Mouse (Mus musculus): ENCODE results near the gene Cdcp2. TPM values are rescaled to one million over a fixed set of nuclear protein-coding genes. Genes with fewer than 3 reads are reported as not detected.

Gene Cdcp2
- polyA plus RNA-seq, 1 experiment from 2014 or later = 0.08 TPM

- Histone ChIP-seq H3K4me2 (ENCODE audit: low read length) (no peak overlapping the region), H3K9ac (ENCODE audit: low read depth, low read length) (no peak overlapping the region), H3K27ac (ENCODE audit: low read depth, low read length) (no peak overlapping the region), H3K4me3 (ENCODE audit: low read length) (no peak overlapping the region), H3K27me3 (replicated peaks; ENCODE audit: control insufficient read depth, insufficient read depth, low read length) (no peaks in the 10 kb centered on the region), H3K9me3 (ENCODE audit: control insufficient read depth, low read length) (no peaks in the 10 kb centered on the region), H3K36me3 (ENCODE audit: control insufficient read depth, insufficient read depth, low read length) (peaks cover 31% of the 10 kb centered on the region), H3K4me1 (ENCODE audit: control insufficient read depth, insufficient read depth, low read depth, low read length) (peaks cover 15% of the 10 kb centered on the region)
- WGBS = 90% methylated on average over 3 of the region's 3 CpGs
- ATAC-seq = no peak
Measured at GRCm38 (mm10) chr4:107063214-107063613, 33.5 kb upstream of the Cdcp2 start.

GRCm38 (mm10) chr4:107064394-107065098 is 32.1 kb upstream of the Cdcp2 start:
- Histone ChIP-seq H3K9me3 (ENCODE audit: control insufficient read depth, low read length) (no peaks in the 10 kb centered on the region), H3K4me3 (ENCODE audit: low read length) (no peak overlapping the region), H3K27me3 (replicated peaks; ENCODE audit: control insufficient read depth, insufficient read depth, low read length) (no peaks in the 10 kb centered on the region), H3K4me2 (ENCODE audit: low read length) (no peak overlapping the region), H3K4me1 (ENCODE audit: control insufficient read depth, insufficient read depth, low read depth, low read length) (peaks cover 15% of the 10 kb centered on the region), H3K36me3 (ENCODE audit: control insufficient read depth, insufficient read depth, low read length) (peaks cover 25% of the 10 kb centered on the region), H3K27ac (ENCODE audit: low read depth, low read length) (no peak overlapping the region), H3K9ac (ENCODE audit: low read depth, low read length) (no peak overlapping the region)
- ATAC-seq = no peak
- WGBS = 91% methylated on average over 5 of the region's 5 CpGs

GRCm38 (mm10) chr4:107066252-107067124 is 30.2 kb upstream of the Cdcp2 start, which contains the start of the genes Mrpl37 and Cyb5rl:
Mrpl37 (minus strand) TSS chr4:107066868.
Cyb5rl (plus strand) TSS chr4:107066988.
- Histone ChIP-seq H3K9ac (ENCODE audit: low read depth, low read length) (peak within 1 kb of the TSS; percentile 91), H3K27me3 (replicated peaks; ENCODE audit: control insufficient read depth, insufficient read depth, low read length) (no peaks in the 10 kb centered on the region), H3K9me3 (ENCODE audit: control insufficient read depth, low read length) (no peaks in the 10 kb centered on the region), H3K4me1 (ENCODE audit: control insufficient read depth, insufficient read depth, low read depth, low read length) (peaks cover 15% of the 10 kb centered on the region), H3K27ac (ENCODE audit: low read depth, low read length) (peak within 1 kb of the TSS; percentile 69; the same call in 1 of the 2 replicates), H3K36me3 (ENCODE audit: control insufficient read depth, insufficient read depth, low read length) (peaks cover 16% of the 10 kb centered on the region), H3K4me3 (ENCODE audit: low read length) (peak within 1 kb of the TSS; percentile 88), H3K4me2 (ENCODE audit: low read length) (peak within 1 kb of the TSS; percentile 98)
- peak; percentile 100 for ATAC-seq
- WGBS = under 1% methylated on average over 60 of the region's 60 CpGs

- peaks cover 15% of the 10 kb centered on the region for H3K4me1 ChIP-seq (ENCODE audit: control insufficient read depth, insufficient read depth, low read depth, low read length)
- peak; percentile 76 for ATAC-seq
- H3K9ac ChIP-seq (ENCODE audit: low read depth, low read length) = peak overlapping the region; percentile 60
- H3K36me3 ChIP-seq (ENCODE audit: control insufficient read depth, insufficient read depth, low read length) = peaks cover 8% of the 10 kb centered on the region
- H3K9me3 ChIP-seq (ENCODE audit: control insufficient read depth, low read length) = no peaks in the 10 kb centered on the region
- H3K4me2 ChIP-seq (ENCODE audit: low read length) = peak overlapping the region; percentile 98
- H3K27me3 ChIP-seq (replicated peaks; ENCODE audit: control insufficient read depth, insufficient read depth, low read length) = no peaks in the 10 kb centered on the region
- peak overlapping the region; percentile 40; the same call in 1 of the 2 replicates for H3K27ac ChIP-seq (ENCODE audit: low read depth, low read length)
- H3K4me3 ChIP-seq (ENCODE audit: low read length) = peak overlapping the region; percentile 88
- WGBS = 2% methylated on average over 33 of the region's 33 CpGs
Measured at GRCm38 (mm10) chr4:107067151-107067840, 29.4 kb upstream of the Cdcp2 start.

- no peaks in the 10 kb centered on the region for H3K36me3 ChIP-seq (ENCODE audit: control insufficient read depth, insufficient read depth, low read length)
- no peaks in the 10 kb centered on the region for H3K9me3 ChIP-seq (ENCODE audit: control insufficient read depth, low read length)
- H3K9ac ChIP-seq (ENCODE audit: low read depth, low read length) = no peak overlapping the region
Measured at GRCm38 (mm10) chr4:107072343-107072742, 24.3 kb upstream of the Cdcp2 start.

GRCm38 (mm10) chr4:107075456-107075855 is 21.2 kb upstream of the Cdcp2 start:
- Histone ChIP-seq H3K9ac (ENCODE audit: low read depth, low read length) (no peak overlapping the region; the same call in 1 of the 2 replicates), H3K4me2 (ENCODE audit: low read length) (no peak overlapping the region), H3K27ac (ENCODE audit: low read depth, low read length) (no peak overlapping the region), H3K27me3 (replicated peaks; ENCODE audit: control insufficient read depth, insufficient read depth, low read length) (no peaks in the 10 kb centered on the region), H3K36me3 (ENCODE audit: control insufficient read depth, insufficient read depth, low read length) (no peaks in the 10 kb centered on the region), H3K4me3 (ENCODE audit: low read length) (no peak overlapping the region), H3K4me1 (ENCODE audit: control insufficient read depth, insufficient read depth, low read depth, low read length) (no peaks in the 10 kb centered on the region), H3K9me3 (ENCODE audit: control insufficient read depth, low read length) (no peaks in the 10 kb centered on the region)
- WGBS = 75% methylated on average over 5 of the region's 5 CpGs
- ATAC-seq = no peak

More at GRCm38 (mm10) chr4:107072343-107072742, 24.3 kb upstream of the Cdcp2 start:
- Histone ChIP-seq H3K27ac (ENCODE audit: low read depth, low read length) (no peak overlapping the region), H3K4me2 (ENCODE audit: low read length) (no peak overlapping the region), H3K4me3 (ENCODE audit: low read length) (no peak overlapping the region), H3K27me3 (replicated peaks; ENCODE audit: control insufficient read depth, insufficient read depth, low read length) (no peaks in the 10 kb centered on the region), H3K4me1 (ENCODE audit: control insufficient read depth, insufficient read depth, low read depth, low read length) (peaks cover 4% of the 10 kb centered on the region)
- WGBS = 79% methylated on average over 9 of the region's 9 CpGs
- ATAC-seq = no peak

GRCm38 (mm10) chr4:107078894-107079293 is 17.8 kb upstream of the Cdcp2 start:
- WGBS = 90% methylated on average over 4 of the region's 4 CpGs
- peak; percentile 38; the same call in 1 of the 2 replicates for ATAC-seq

GRCm38 (mm10) chr4:107079716-107080115 is 17.0 kb upstream of the Cdcp2 start:
- ATAC-seq = no peak

More at GRCm38 (mm10) chr4:107078894-107079293, 17.8 kb upstream of the Cdcp2 start:
- no peak overlapping the region for H3K4me2 ChIP-seq (ENCODE audit: low read length)
- H3K4me1 ChIP-seq (ENCODE audit: control insufficient read depth, insufficient read depth, low read depth, low read length) = no peaks in the 10 kb centered on the region
- no peaks in the 10 kb centered on the region for H3K36me3 ChIP-seq (ENCODE audit: control insufficient read depth, insufficient read depth, low read length)
- H3K4me3 ChIP-seq (ENCODE audit: low read length) = no peak overlapping the region
- H3K9me3 ChIP-seq (ENCODE audit: control insufficient read depth, low read length) = no peaks in the 10 kb centered on the region
- H3K9ac ChIP-seq (ENCODE audit: low read depth, low read length) = no peak overlapping the region
- no peaks in the 10 kb centered on the region for H3K27me3 ChIP-seq (replicated peaks; ENCODE audit: control insufficient read depth, insufficient read depth, low read length)
- no peak overlapping the region for H3K27ac ChIP-seq (ENCODE audit: low read depth, low read length)

More at GRCm38 (mm10) chr4:107079716-107080115, 17.0 kb upstream of the Cdcp2 start:
- H3K36me3 ChIP-seq (ENCODE audit: control insufficient read depth, insufficient read depth, low read length) = no peaks in the 10 kb centered on the region
- no peak overlapping the region for H3K9ac ChIP-seq (ENCODE audit: low read depth, low read length)
- no peak overlapping the region for H3K4me3 ChIP-seq (ENCODE audit: low read length)
- peaks cover 8% of the 10 kb centered on the region for H3K4me1 ChIP-seq (ENCODE audit: control insufficient read depth, insufficient read depth, low read depth, low read length)
- no peak overlapping the region for H3K4me2 ChIP-seq (ENCODE audit: low read length)
- no peaks in the 10 kb centered on the region for H3K9me3 ChIP-seq (ENCODE audit: control insufficient read depth, low read length)
- H3K27me3 ChIP-seq (replicated peaks; ENCODE audit: control insufficient read depth, insufficient read depth, low read length) = no peaks in the 10 kb centered on the region
- H3K27ac ChIP-seq (ENCODE audit: low read depth, low read length) = no peak overlapping the region

Data from hindbrain, embryonic 16.5 days (tissue).